21 mouse cellular contexts compared by ENCODE assay signal in the genomic region with DNA sequence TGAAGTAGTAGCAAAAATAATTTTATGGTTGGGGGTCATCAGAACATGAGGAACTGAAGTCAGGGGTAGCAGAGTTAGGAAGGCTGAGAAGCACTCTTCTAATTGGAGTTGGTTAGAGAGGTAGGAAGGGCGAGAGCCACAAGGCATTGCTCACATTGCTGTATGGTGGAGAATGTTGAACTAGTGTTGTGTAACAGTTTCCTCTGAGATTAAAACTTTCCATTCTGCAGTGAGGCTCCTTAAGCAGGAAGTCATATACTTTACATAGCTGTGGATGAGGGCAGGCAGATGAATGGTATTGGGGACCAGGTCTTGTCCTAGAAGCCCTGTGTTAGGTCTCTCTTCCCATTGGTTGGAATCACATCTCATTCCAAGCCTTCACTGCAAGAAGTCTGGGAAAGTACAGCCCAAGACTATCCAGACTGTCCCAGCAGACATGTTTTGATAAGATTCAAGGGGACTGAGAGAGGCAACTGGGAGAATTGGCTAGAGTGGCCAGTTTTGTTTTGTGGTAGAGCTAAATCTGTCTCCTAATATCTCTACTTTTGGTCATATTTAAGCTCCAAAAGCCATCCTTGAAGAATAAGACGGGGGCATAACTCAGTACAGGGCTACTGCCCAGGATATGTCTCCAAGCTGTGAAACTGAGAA.
A peak's percentile ranks its signal among the peaks of the same experiment; 100 is the strongest.
DNase-seq lines count a peak whose midpoint lies in the region; ATAC-seq and TF ChIP-seq lines count a peak whose summit lies in the region.
"Had no signal": no experiment of that assay in that cellular context is flagged by ENCODE, and none has a peak within 500 bp of the region (broad histone marks: within the 10 kb centered on the region; RNA-seq: fewer than 3 reads in every experiment).

No protein-coding gene starts in this region.

- TF ChIP-seq EP300 in liver, postnatal 0 days (IDR thresholded peaks at IDR 0.05; ENCODE audit: low read depth): no peak

- H3K36me3 ChIP-seq in heart, embryonic 13.5 days: no peaks in the 10 kb centered on the region
- no peaks in the 10 kb centered on the region; the same call in 1 of the 2 replicates for H3K36me3 ChIP-seq in liver, postnatal 0 days (replicated peaks; ENCODE audit: insufficient read depth, low read length)
- H3K36me3 ChIP-seq: embryonic facial prominence, embryonic 12.5 days; heart, embryonic 10.5 days; kidney, embryonic 15.5 days; midbrain, embryonic 12.5 days; neural tube, embryonic 15.5 days had no signal

- H3K4me1 ChIP-seq in heart, embryonic 13.5 days: peaks cover 32% of the 10 kb centered on the region
- H3K4me1 ChIP-seq in liver, postnatal 0 days (ENCODE audit: insufficient read depth): peaks cover 32% of the 10 kb centered on the region
- H3K4me1 ChIP-seq: kidney, embryonic 15.5 days had no signal

- no peaks in the 10 kb centered on the region for H3K27me3 ChIP-seq in heart, embryonic 13.5 days (replicated peaks)
- no peaks in the 10 kb centered on the region for H3K27me3 ChIP-seq in liver, postnatal 0 days (ENCODE audit: insufficient read depth, low read length)
- H3K27me3 ChIP-seq: embryonic facial prominence, embryonic 12.5 days; kidney, embryonic 15.5 days; midbrain, embryonic 12.5 days; neural tube, embryonic 15.5 days had no signal

- DNase-seq in heart, postnatal 4 days: no peak
- DNase-seq in lung, postnatal 36 days: peak; percentile 35
- no peak for DNase-seq in lung, postnatal 4 days
- DNase-seq in liver, postnatal 0 days: no peak
- DNase-seq in layer of hippocampus, adult 9-11 months: no peak
- DNase-seq: adrenal gland, postnatal 36 days; cerebellum, adult 8-10 months; gastrocnemius, postnatal 10 days; layer of hippocampus, postnatal 36 days; lung, adult 18-20 months; thymus, postnatal 4 days had no signal

- no peak for ATAC-seq in heart, embryonic 13.5 days (ENCODE audit: extremely low read depth, insufficient number of reproducible peaks, low FRiP score, low TSS enrichment)
- ATAC-seq in liver, postnatal 0 days: peak; percentile 58
- no peak for ATAC-seq in megakaryocyte-erythroid progenitor cell, adult 5-6 weeks (replicated peaks; ENCODE audit: low FRiP score, low TSS enrichment, poor library complexity, severe bottlenecking)
- ATAC-seq: intestine, embryonic 16.5 days had no signal

- H3K9ac ChIP-seq in heart, embryonic 13.5 days: no peak overlapping the region
- no peak overlapping the region for H3K9ac ChIP-seq in liver, postnatal 0 days (replicated peaks)
- H3K9ac ChIP-seq: embryonic facial prominence, embryonic 12.5 days; hindbrain, embryonic 14.5 days; kidney, embryonic 15.5 days; midbrain, embryonic 12.5 days; neural tube, embryonic 15.5 days had no signal

- H3K4me3 ChIP-seq in heart, embryonic 13.5 days: no peak overlapping the region
- H3K4me3 ChIP-seq in liver, postnatal 0 days (ENCODE audit: low read depth, low read length): no peak overlapping the region
- H3K4me3 ChIP-seq: embryonic facial prominence, embryonic 12.5 days; heart, embryonic 10.5 days; kidney, embryonic 15.5 days; midbrain, embryonic 12.5 days; myocyte; neural tube, embryonic 15.5 days had no signal

- no peak for TF ChIP-seq CTCF in liver, postnatal 0 days (IDR thresholded peaks at IDR 0.05; ENCODE audit: low read depth)

- 65% methylated on average over 2 of the region's 2 CpGs for WGBS in heart, embryonic 13.5 days
- 58% methylated on average over 2 of the region's 2 CpGs for WGBS in liver, postnatal 0 days (ENCODE audit: insufficient replicate concordance)

- H3K9me3 ChIP-seq in heart, embryonic 13.5 days: no peaks in the 10 kb centered on the region
- H3K9me3 ChIP-seq in liver, postnatal 0 days (ENCODE audit: low read length): no peaks in the 10 kb centered on the region
- H3K9me3 ChIP-seq: embryonic facial prominence, embryonic 12.5 days; heart, embryonic 10.5 days; kidney, embryonic 15.5 days; midbrain, embryonic 12.5 days; neural tube, embryonic 15.5 days had no signal

- no peak overlapping the region for H3K4me2 ChIP-seq in heart, embryonic 13.5 days
- no peak overlapping the region for H3K4me2 ChIP-seq in liver, postnatal 0 days (ENCODE audit: low read depth, low read length)
- H3K4me2 ChIP-seq: embryonic facial prominence, embryonic 12.5 days; hindbrain, embryonic 14.5 days; kidney, embryonic 15.5 days; midbrain, embryonic 12.5 days; neural tube, embryonic 15.5 days had no signal

- H3K27ac ChIP-seq in heart, embryonic 13.5 days (replicated peaks): peak overlapping the region; percentile 20; the same call in 1 of the 2 replicates
- H3K27ac ChIP-seq in liver, postnatal 0 days (ENCODE audit: low read depth): peak overlapping the region; percentile 74
- H3K27ac ChIP-seq: embryonic facial prominence, embryonic 12.5 days; hindbrain, embryonic 14.5 days; kidney, embryonic 15.5 days; midbrain, embryonic 12.5 days; neural tube, embryonic 15.5 days had no signal
